Mouse (Mus musculus) MEL (cell line): ENCODE measurements around the gene Prdm16. TPM values are rescaled to one million over a fixed set of nuclear protein-coding genes. Genes with fewer than 3 reads are reported as not detected.

Experiments
- DNase-seq: peaks from one replicate; pipeline ENCODE4 v3.0.0; 2011; ENCODE audit warnings: low read depth, low spot score
- H3K27ac ChIP-seq: 2 replicates; pipeline ENCODE4 v1.5.1; 2012; ENCODE audit warnings: low read depth, mild to moderate bottlenecking, control low read depth, low read length, moderate library complexity; ENCODE audit not compliant: control insufficient read depth
- H3K27me3 ChIP-seq, 2 experiments: fragments of 150-350 bp in 1 of 2; sonication (generic) in 1 of 2; 2 replicates each; pipeline ENCODE4 v1.6.1; 2012; ENCODE audit warnings: low read length in 2 of 2, mild to moderate bottlenecking in 2 of 2, improper control_type of control experiment in 1 of 2, moderate library complexity in 1 of 2; ENCODE audit not compliant: insufficient read depth in 2 of 2, control insufficient read depth in 1 of 2
- H3K36me3 ChIP-seq, 2 experiments: 2 replicates each; pipeline ENCODE4 v1.6.1; 2012 to 2014; ENCODE audit warnings: low read length in 2 of 2, improper control_type of control experiment in 1 of 2, inconsistent platforms in 1 of 2, mild to moderate bottlenecking in 1 of 2; ENCODE audit not compliant: insufficient read depth in 2 of 2, control insufficient read depth in 1 of 2
- H3K4me1 ChIP-seq, 2 experiments: fragments of 150-350 bp in 1 of 2; sonication (generic) in 1 of 2; 2 replicates each; pipeline ENCODE4 v1.6.1; 2012; ENCODE audit warnings: low read length in 2 of 2, improper control_type of control experiment in 1 of 2, mild to moderate bottlenecking in 1 of 2; ENCODE audit not compliant: insufficient read depth in 2 of 2, control insufficient read depth in 1 of 2
- H3K4me3 ChIP-seq, 2 experiments: fragments of 150-350 bp in 1 of 2; sonication (generic) in 1 of 2; 2 replicates each; pipeline ENCODE4 v1.5.1; 2012; ENCODE audit warnings: low read depth in 2 of 2, low read length in 2 of 2, mild to moderate bottlenecking in 2 of 2, moderate library complexity in 2 of 2, control low read depth in 1 of 2, improper control_type of control experiment in 1 of 2; ENCODE audit not compliant: control insufficient read depth in 1 of 2, insufficient read depth in 1 of 2
- H3K79me2 ChIP-seq: 2 replicates; pipeline ENCODE4 v1.6.1; 2012; ENCODE audit warnings: mild to moderate bottlenecking, low read length, moderate library complexity; ENCODE audit not compliant: control insufficient read depth, poor library complexity, insufficient read depth
- H3K9ac ChIP-seq: 2 replicates; pipeline ENCODE4 v1.6.1; 2012; ENCODE audit warnings: low read depth, mild to moderate bottlenecking, control low read depth, low read length, moderate library complexity; ENCODE audit not compliant: control insufficient read depth, poor library complexity, severe bottlenecking
- H3K9me3 ChIP-seq: fragments of 150-350 bp; sonication (generic); replicated peaks from 2 replicates; pipeline ENCODE4 v1.6.1; 2012; ENCODE audit warnings: mild to moderate bottlenecking, low read length, improper control_type of control experiment, moderate library complexity; ENCODE audit not compliant: insufficient read depth
- BHLHE40 ChIP-seq: IDR thresholded peaks from 2 replicates; pipeline ENCODE4 v1.6.1; 2012; ENCODE audit warnings: low read depth, mild to moderate bottlenecking, inconsistent platforms, low read length, improper control_type of control experiment, borderline replicate concordance
- CTCF ChIP-seq, 3 experiments: IDR thresholded peaks in 2 of 3; conservative IDR thresholded peaks in 1 of 3; 2 replicates each; pipeline ENCODE4 v1.5.1; 2011 to 2012; ENCODE audit warnings: low read length in 3 of 3, low read depth in 2 of 3, mild to moderate bottlenecking in 2 of 3, improper control_type of control experiment in 1 of 3, inconsistent platforms in 1 of 3, mixed read lengths in 1 of 3, moderate library complexity in 1 of 3; ENCODE audit not compliant: control insufficient read depth in 1 of 3, insufficient read depth in 1 of 3, poor library complexity in 1 of 3, severe bottlenecking in 1 of 3
- MAFK ChIP-seq: IDR thresholded peaks from 2 replicates; pipeline ENCODE4 v1.6.1; 2011; ENCODE audit warnings: low read depth, mild to moderate bottlenecking, low read length, improper control_type of control experiment, borderline replicate concordance
- MAX ChIP-seq: IDR thresholded peaks from 2 replicates; pipeline ENCODE4 v1.6.1; 2011; ENCODE audit warnings: low read length, improper control_type of control experiment
- MAZ ChIP-seq: IDR thresholded peaks from 2 replicates; pipeline ENCODE4 v1.6.1; 2012; ENCODE audit warnings: low read depth, mild to moderate bottlenecking, inconsistent platforms, low read length, improper control_type of control experiment
- MEF2A ChIP-seq: IDR thresholded peaks from 2 replicates; pipeline ENCODE4 v1.6.1; 2014; ENCODE audit warnings: low read depth, mild to moderate bottlenecking, inconsistent platforms, low read length, improper control_type of control experiment; ENCODE audit not compliant: poor library complexity, insufficient replicate concordance, severe bottlenecking; ENCODE audit errors: extremely low read depth
- MXI1 ChIP-seq: IDR thresholded peaks from 2 replicates; pipeline ENCODE4 v1.6.1; 2011; ENCODE audit warnings: mild to moderate bottlenecking, low read depth, low read length, improper control_type of control experiment
- NELFE ChIP-seq: IDR thresholded peaks from 2 replicates; pipeline ENCODE4 v1.6.1; 2011; ENCODE audit warnings: low read depth, low read length, improper control_type of control experiment
- NRF1 ChIP-seq: IDR thresholded peaks from 2 replicates; pipeline ENCODE4 v1.6.1; 2014; ENCODE audit warnings: low read depth, mild to moderate bottlenecking, inconsistent platforms, low read length, improper control_type of control experiment, moderate library complexity; ENCODE audit not compliant: poor library complexity, insufficient read depth, severe bottlenecking
- POLR2AphosphoS2 ChIP-seq: IDR thresholded peaks from 2 replicates; pipeline ENCODE4 v1.6.1; 2011; ENCODE audit warnings: low read length, improper control_type of control experiment
- RAD21 ChIP-seq: IDR thresholded peaks from 2 replicates; pipeline ENCODE4 v1.6.1; 2011; ENCODE audit warnings: mild to moderate bottlenecking, low read depth, low read length, improper control_type of control experiment
- RCOR1 ChIP-seq: IDR thresholded peaks from 2 replicates; pipeline ENCODE4 v1.6.1; 2012; ENCODE audit warnings: low read depth, mild to moderate bottlenecking, inconsistent platforms, low read length, improper control_type of control experiment
- TAL1 ChIP-seq: IDR thresholded peaks from 2 replicates; pipeline ENCODE4 v1.6.1; 2012; ENCODE audit warnings: mild to moderate bottlenecking, inconsistent platforms, low read length, moderate library complexity, mixed read lengths
- UBTF ChIP-seq: IDR thresholded peaks from 2 replicates; pipeline ENCODE4 v1.6.1; 2012; ENCODE audit warnings: low read depth, mild to moderate bottlenecking, inconsistent platforms, low read length, improper control_type of control experiment, moderate library complexity, borderline replicate concordance; ENCODE audit not compliant: insufficient read depth
- USF1 ChIP-seq: IDR thresholded peaks from 2 replicates; pipeline ENCODE4 v1.6.1; 2014; ENCODE audit warnings: low read depth, mild to moderate bottlenecking, inconsistent platforms, low read length, improper control_type of control experiment, moderate library complexity
- USF2 ChIP-seq, 2 experiments: IDR thresholded peaks; 2 replicates each; pipeline ENCODE4 v1.6.1; 2011 to 2012; ENCODE audit warnings: improper control_type of control experiment in 2 of 2, low read length in 2 of 2, borderline replicate concordance in 1 of 2, inconsistent platforms in 1 of 2, low read depth in 1 of 2, mild to moderate bottlenecking in 1 of 2; ENCODE audit not compliant: insufficient read depth in 1 of 2
- ZMIZ1 ChIP-seq: IDR thresholded peaks from 2 replicates; pipeline ENCODE4 v1.6.1; 2012; ENCODE audit warnings: low read depth, mild to moderate bottlenecking, inconsistent platforms, low read length, improper control_type of control experiment, moderate library complexity
- ZNF384 ChIP-seq: IDR thresholded peaks from 2 replicates; pipeline ENCODE4 v1.6.1; 2012; ENCODE audit warnings: low read depth, mild to moderate bottlenecking, inconsistent platforms, low read length, improper control_type of control experiment
- polyA plus RNA-seq, 2 experiments: library from polyadenylated mRNA; stranded (reverse) in 1 of 2; unstranded in 1 of 2; fragments of >175 nt in 1 of 2; fragments of >200 nt in 1 of 2; gene quantifications; 2 replicates each; pipeline versions ENCODE4 v1.2.1 to v1.2.4; 2012; ENCODE audit warnings: low replicate concordance in 2 of 2, low read depth in 1 of 2; ENCODE audit not compliant: insufficient read length in 2 of 2, insufficient read depth in 1 of 2, missing spikeins in 1 of 2
- total RNA-seq: library from RNA; depleted of rRNA; stranded (reverse); fragments of 300-350 nt; gene quantifications from 2 replicates; pipeline ENCODE4 v1.2.3, GENCODE M21; 2012

The Prdm16 gene
- total and polyA plus RNA-seq, 3 experiments: not detected

GRCm38 (mm10) chr4:154641296-154642110 lies 4.8 kb upstream of the Prdm16 start:
- no peak for DNase-seq
- Histone ChIP-seq H3K36me3 (no peaks in the 10 kb centered on the region), H3K4me1 (no peaks in the 10 kb centered on the region), H3K79me2 (no peaks in the 10 kb centered on the region), H3K9me3 (no peaks in the 10 kb centered on the region), H3K9ac (no peak overlapping the region), H3K4me3 (no peak overlapping the region), H3K27ac (no peak overlapping the region), H3K27me3 (no peaks in the 10 kb centered on the region)
- TF ChIP-seq UBTF (no peak), TAL1 (no peak), RAD21 (no peak), POLR2AphosphoS2 (no peak), NRF1 (no peak), RCOR1 (no peak), MXI1 (no peak)

GRCm38 (mm10) chr4:154640443-154641295 lies 4.0 kb upstream of the Prdm16 start:
- no peak for DNase-seq
- no peaks in the 10 kb centered on the region for H3K9me3 ChIP-seq
- H3K27me3 ChIP-seq: no peaks in the 10 kb centered on the region
- no peak overlapping the region for H3K4me3 ChIP-seq
- TF ChIP-seq MEF2A (no peak), RAD21 (no peak), NRF1 (no peak), MAX (no peak), UBTF (no peak), ZNF384 (no peak), USF1 (no peak), MAFK (no peak), MAZ (no peak), BHLHE40 (no peak), ZMIZ1 (no peak), CTCF (IDR thresholded peaks at IDR 0.05 in 2 of 3, conservative IDR thresholded peaks at IDR 0.05 in 1 of 3; ENCODE audit: control insufficient read depth in 1 of 3, insufficient read depth in 1 of 3, low read depth in 2 of 3, low read length in 3 of 3, poor library complexity in 1 of 3, severe bottlenecking in 1 of 3) (no peak), NELFE (no peak), USF2 (IDR thresholded peaks at IDR 0.05; ENCODE audit: borderline replicate concordance in 1 of 2, insufficient read depth in 1 of 2, low read depth in 1 of 2, low read length in 2 of 2) (no peak)
- H3K79me2 ChIP-seq: no peaks in the 10 kb centered on the region
- H3K27ac ChIP-seq: no peak overlapping the region
- H3K4me1 ChIP-seq: no peaks in the 10 kb centered on the region
- H3K36me3 ChIP-seq: no peaks in the 10 kb centered on the region
- no peak overlapping the region for H3K9ac ChIP-seq
